Mouse (Mus musculus) urinary bladder, postnatal 36 days (tissue): Measurements from ENCODE around the gene Mettl7b.
"Not testable (repeated sequence)": the region's sequence is repeated elsewhere in the genome, so short reads cannot be mapped to it uniquely, and the experiment has no call there.

Source experiments
- DNase-seq, 2 experiments: peaks; one replicate each; pipeline ENCODE4 v3.0.0; 2022; ENCODE audit warnings: low spot score in 2 of 2, mixed read lengths in 1 of 2

Mettl7b gene

DNA sequence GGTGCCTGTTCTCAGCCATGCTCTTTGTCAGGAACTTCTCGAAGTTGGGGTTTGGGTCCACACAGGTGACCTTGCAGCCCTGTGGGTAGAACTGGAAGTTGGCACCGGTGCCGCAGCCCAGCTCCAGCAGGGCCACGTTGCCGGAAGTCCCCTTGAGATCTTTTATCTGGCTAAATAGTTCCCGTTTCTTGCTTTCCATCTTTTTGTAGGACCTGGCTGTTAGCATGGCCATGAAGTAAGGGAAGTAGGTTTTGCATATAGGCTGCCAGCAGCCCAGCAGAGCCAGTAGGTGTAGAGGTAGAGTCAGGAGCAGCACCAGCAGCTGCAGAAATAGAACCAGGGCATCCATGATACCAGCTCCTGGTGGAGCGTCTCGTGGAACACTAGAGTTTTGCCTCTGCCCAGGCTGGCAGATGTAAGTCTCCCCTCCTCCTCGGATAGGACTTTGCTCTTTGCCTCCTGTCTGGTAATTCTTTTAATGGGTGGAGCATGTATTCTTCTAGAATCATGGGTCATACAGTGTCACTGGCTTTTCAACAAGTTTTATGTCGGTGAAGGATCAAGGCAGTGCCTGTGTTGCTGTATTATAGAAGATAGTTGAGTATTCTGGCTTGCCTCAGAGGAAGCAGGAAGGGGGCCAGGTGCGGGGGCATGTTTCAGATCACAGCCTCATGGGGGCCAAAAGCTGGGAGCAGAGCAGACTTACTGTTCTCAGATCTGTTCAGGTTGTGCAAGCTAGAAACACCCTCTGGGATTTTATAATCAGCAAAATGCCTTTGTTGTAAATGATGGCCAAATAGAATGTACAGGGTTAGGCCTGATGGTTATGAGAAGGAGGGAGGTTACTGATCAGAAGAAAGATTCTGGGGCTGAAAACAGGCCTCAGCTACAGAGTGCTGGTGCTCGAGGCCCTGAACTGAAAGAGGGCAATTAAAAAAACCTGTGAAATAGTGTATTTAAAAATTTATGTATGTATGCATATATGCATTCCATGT, at the start of gene Mettl7b:
Gene Mettl7b, minus strand, starts transcription at position 399 of the 995 bp plus-strand sequence.
- DNase-seq: no peak

DNA sequence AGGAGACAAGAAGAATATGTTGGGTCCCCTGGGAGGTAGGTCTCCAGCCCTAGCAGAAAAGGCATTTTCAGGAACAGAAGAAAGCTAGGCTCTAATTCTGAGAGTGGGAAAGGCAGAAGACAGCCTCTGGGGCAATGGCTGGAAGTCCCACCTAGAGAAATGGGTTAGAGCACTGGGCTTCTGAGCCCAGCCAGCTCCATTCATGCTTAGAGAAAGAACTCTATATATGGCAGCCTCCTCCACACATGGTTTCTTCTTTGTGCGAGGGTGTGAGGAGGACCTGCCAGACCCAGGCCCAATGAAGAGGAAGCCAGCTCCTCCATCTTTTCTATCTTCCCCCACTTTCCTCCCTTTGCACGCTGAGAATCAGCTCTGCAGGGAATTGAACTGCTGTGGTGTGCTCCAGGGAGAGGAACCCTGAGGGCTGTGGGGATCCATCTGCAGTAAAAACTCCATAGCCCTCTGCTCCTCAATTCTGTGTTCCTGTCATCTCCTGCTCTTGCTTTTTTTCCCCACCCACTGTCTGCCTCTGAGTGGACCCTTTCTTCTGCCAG, 49.6 kb upstream of the Mettl7b start, which contains the start of gene Olfr763:
Gene Olfr763, plus strand, starts transcription at position 504 of the 554 bp plus-strand sequence.
- no peak for DNase-seq

- DNase-seq: no peak
Measured at GRCm38 (mm10) chr10:129004032-129004920, 43.5 kb upstream of the Mettl7b start.

GRCm38 (mm10) chr10:128996523-128997040, 35.8 kb upstream of the Mettl7b start:
- no peak for DNase-seq

- DNase-seq: no peak
Measured at GRCm38 (mm10) chr10:128995796-128996195, 35.0 kb upstream of the Mettl7b start.

DNA sequence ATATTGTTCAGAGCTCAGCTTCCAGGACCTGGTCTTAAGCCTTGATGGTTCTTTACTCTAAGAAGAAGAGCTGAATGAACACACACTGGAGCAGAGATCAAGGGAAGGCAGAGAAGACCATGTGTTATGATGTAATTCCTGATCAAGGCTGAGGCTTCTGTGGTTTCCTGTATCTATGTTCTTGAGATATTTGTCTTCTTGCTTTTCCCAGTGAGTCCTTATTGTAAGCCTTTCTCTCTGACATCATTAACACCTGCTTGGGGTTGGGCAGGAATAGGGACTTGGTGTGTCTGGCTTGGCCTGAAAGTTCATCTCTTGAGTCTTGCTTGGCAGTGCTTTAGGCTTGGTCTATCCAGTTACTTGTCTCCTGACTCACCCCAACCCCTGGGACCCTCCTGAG, 30.2 kb upstream of the Mettl7b start:
- DNase-seq: no peak

- DNase-seq: not testable (repeated sequence)
Measured at GRCm38 (mm10) chr10:128990129-128990850, 29.5 kb upstream of the Mettl7b start.

- DNase-seq: not testable (repeated sequence)
Measured at GRCm38 (mm10) chr10:128989131-128989530, 28.3 kb upstream of the Mettl7b start, which contains the start of gene Olfr9. Olfr9 (plus strand) TSS chr10:128989431.

- no peak for DNase-seq
Measured at GRCm38 (mm10) chr10:128980644-128981365, 20.0 kb upstream of the Mettl7b start.

- DNase-seq: peak; percentile 27 to 51
Measured at GRCm38 (mm10) chr10:128977522-128978114, 16.8 kb upstream of the Mettl7b start.

- DNase-seq: no peak
Measured at GRCm38 (mm10) chr10:128976395-128976794, 15.6 kb upstream of the Mettl7b start.

DNA sequence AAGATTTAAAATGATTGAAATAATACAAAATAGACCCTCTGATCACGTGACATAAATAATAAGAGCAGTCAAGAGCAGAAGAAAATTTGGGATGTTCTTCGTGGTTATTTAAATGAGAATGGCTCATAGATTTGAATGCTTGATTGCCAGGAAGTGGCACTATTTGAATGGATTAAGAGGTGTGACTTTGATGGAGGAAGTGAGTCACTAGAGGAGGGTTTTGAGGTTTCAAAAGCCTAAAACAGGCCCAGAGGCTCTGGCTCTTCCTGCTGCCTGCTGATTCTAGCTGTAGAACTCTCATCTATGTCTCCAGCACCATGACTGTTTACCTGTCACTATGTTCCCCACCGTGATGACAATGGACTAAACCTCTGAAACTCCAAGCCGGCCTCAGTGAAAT, 12.1 kb upstream of the Mettl7b start:
- no peak for DNase-seq

GRCm38 (mm10) chr10:128970740-128971250, 10.0 kb upstream of the Mettl7b start:
- DNase-seq: no peak

DNA sequence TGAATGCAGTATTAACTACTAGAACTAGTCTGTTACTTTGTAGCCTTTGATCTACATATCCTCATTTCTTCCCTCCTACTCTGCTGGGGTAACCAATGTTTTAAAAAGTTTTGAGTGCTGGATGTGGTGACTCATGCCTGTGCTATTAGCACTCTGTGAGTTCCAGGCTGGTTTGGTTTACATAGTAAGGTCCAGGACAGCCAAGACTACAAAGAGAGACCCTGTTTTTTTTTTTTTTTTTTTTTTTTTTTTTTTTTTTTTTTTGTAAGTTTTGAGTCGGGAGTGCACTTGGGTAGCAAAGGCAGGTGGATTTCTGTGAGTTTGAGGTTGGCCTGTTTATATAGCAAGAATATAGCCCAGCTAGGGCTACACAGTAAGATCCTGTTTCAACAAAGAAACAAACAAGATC, 7.6 kb upstream of the Mettl7b start:
- no peak for DNase-seq

DNA sequence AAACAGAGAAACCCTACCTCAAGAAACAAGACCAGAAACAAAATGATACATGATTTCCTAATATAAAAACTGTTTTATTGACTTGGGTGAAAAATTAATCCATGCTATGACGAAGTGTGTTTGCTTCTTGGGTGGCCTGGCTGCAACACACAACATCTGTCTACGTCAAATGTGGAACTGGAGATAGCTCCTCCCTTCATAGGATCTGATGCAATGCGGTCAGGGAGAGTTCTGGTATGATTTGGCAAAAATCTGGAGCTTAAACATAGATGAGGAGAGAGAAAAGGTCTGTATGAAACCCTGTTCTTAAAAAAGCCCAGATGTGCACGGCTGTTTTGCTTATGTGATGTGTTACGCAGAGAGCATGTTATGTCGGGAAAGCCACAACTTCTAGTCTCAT, 5.1 kb upstream of the Mettl7b start:
- DNase-seq: no peak

- no peak for DNase-seq
Measured at GRCm38 (mm10) chr10:128964961-128965360, 4.2 kb upstream of the Mettl7b start.

- no peak for DNase-seq
Measured at GRCm38 (mm10) chr10:128960142-128960541, 646 bp downstream of the Mettl7b start.

GRCm38 (mm10) chr10:128958340-128958739, 2.4 kb downstream of the Mettl7b start:
- no peak for DNase-seq

DNA sequence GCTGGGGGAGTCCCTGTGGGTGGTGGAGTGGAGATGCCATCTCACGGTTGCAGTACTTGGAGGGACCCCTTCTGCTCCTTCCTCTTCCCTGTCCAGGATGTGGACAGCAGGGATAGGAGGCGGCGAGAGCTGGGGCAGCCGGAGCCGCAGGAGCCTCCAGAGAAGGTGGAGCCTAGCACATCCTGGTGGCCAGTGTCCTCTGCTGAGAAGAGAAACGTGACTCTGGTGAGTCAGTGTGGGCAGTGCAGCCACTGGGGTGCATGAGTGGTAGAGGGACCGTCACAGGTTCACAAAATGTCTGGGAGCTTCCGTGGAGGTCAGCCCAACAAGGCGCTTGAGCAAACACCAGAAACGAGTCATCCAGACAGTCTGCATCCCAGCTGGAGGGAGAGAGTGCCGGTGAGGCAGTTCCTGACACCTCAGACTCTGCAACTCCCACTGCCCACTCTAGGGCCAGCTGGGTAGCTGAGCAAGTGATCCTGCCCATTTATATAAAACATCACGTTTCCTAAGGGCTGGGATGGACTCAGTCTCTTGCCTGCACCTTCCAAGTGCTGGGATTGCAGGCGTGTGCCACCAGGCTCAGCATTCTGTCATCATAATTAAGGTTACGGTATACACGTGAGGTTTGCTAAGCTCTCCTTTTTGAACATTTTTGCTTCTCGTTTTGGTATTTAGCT, 10.4 kb downstream of the Mettl7b start:
- DNase-seq: no peak
